11 mouse cellular contexts compared by ENCODE assay signal in the genomic region with DNA sequence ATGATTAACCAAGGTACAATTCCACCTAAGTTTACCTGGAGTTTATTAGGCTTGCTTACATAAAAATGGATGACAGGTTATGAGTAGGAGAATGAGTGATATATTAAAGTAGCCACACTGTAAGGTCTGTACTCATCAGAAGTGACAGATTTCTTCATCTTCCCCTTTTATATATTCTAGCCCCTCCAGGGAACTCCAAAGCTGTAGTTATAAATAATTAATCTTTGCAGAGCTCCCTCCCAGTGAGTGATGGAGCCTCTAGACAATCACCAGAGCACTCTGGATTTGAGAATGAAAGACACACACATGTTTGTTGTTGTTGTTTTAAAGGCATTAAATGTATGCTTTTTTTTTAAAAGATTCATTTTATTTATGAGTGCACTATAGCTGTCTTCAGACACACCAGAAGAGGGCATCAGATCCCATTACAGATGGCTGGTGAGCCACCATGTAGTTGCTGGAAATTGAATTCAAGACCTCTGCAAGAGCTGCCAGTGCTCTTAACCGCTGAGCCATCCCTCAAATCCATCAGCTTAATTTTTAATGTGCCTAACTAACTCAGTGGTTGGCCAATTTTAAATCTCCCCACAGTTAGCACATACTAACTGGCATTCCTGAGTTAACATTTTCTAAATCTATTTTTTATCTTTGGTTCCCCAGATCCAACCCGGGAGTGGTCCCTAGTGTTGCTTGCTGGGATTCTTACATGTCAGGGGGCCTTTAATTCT.
"Had no signal": no experiment of that assay in that cellular context is flagged by ENCODE, and none has a peak within 500 bp of the region (broad histone marks: within the 10 kb centered on the region; RNA-seq: fewer than 3 reads in every experiment).

No protein-coding gene starts in this region.

- H3K4me1 ChIP-seq: neural tube, embryonic 12.5 days; stomach, embryonic 15.5 days had no signal

- H3K4me2 ChIP-seq: limb, embryonic 13.5 days; neural tube, embryonic 12.5 days; stomach, embryonic 15.5 days had no signal

- H3K27me3 ChIP-seq: neural tube, embryonic 12.5 days; stomach, embryonic 15.5 days had no signal

- H3K9me3 ChIP-seq: limb, embryonic 13.5 days; neural tube, embryonic 12.5 days; stomach, embryonic 15.5 days had no signal

- H3K9ac ChIP-seq: limb, embryonic 13.5 days; liver, embryonic 14.5 days; neural tube, embryonic 12.5 days; stomach, embryonic 15.5 days had no signal

- H3K4me3 ChIP-seq: limb, embryonic 13.5 days; neural tube, embryonic 12.5 days; stomach, embryonic 15.5 days had no signal

- H3K27ac ChIP-seq: hindbrain, postnatal 0 days; limb, embryonic 13.5 days; liver, embryonic 14.5 days; neural tube, embryonic 12.5 days; stomach, embryonic 15.5 days had no signal

- H3K36me3 ChIP-seq: limb, embryonic 13.5 days; neural tube, embryonic 12.5 days; stomach, embryonic 15.5 days had no signal

- ATAC-seq: hindbrain, postnatal 0 days had no signal

- DNase-seq: kidney, adult 11 months; layer of hippocampus, postnatal 36 days; lung, adult 18-20 months; right cerebral cortex, postnatal 14 days; thymus, adult 2 months; thymus, postnatal 25 days had no signal
